Mouse (Mus musculus) myocyte (in vitro differentiated cells): ENCODE measurements around the gene Arl6ip5. TPM values are rescaled to one million over a fixed set of nuclear protein-coding genes. Genes with fewer than 3 reads are reported as not detected.

Experiments
- H3K27me3 ChIP-seq: one replicate; pipeline ENCODE4 v1.6.1; 2011; ENCODE audit not compliant: control insufficient read depth, insufficient read depth, insufficient read length
- H3K36me3 ChIP-seq: one replicate; pipeline ENCODE4 v1.6.1; 2011; ENCODE audit not compliant: control insufficient read depth, insufficient read depth
- H3K4me2 ChIP-seq: one replicate; pipeline ENCODE4 v1.6.1; 2011; ENCODE audit warnings: low read depth, control low read depth
- H3K4me3 ChIP-seq: one replicate; pipeline ENCODE4 v1.5.1; 2011; ENCODE audit warnings: mild to moderate bottlenecking, control low read depth, moderate library complexity
- H3K79me2 ChIP-seq: one replicate; pipeline ENCODE4 v1.6.1; 2011; ENCODE audit not compliant: control insufficient read depth, insufficient read depth
- H3ac ChIP-seq: one replicate; pipeline ENCODE4 v1.6.1; 2011; ENCODE audit not compliant: control insufficient read depth, insufficient read length
- CEBPB ChIP-seq: IDR thresholded peaks from 2 replicates; pipeline ENCODE4 v1.6.1; 2011; ENCODE audit warnings: mild to moderate bottlenecking, moderate library complexity; ENCODE audit not compliant: poor library complexity, insufficient read depth, severe bottlenecking
- E2F4 ChIP-seq: IDR thresholded peaks from one replicate; pipeline ENCODE4 v1.6.1; 2011; ENCODE audit warnings: mild to moderate bottlenecking, control low read depth, moderate library complexity; ENCODE audit not compliant: insufficient read depth
- MAX ChIP-seq: IDR thresholded peaks from one replicate; pipeline ENCODE4 v1.6.1; 2011; ENCODE audit warnings: low read depth, mild to moderate bottlenecking, control low read depth
- MYOD1 ChIP-seq, 3 experiments: IDR thresholded peaks; one replicate each; pipeline ENCODE4 v1.6.1; 2011; ENCODE audit warnings: control low read depth in 2 of 3, low read depth in 2 of 3, mild to moderate bottlenecking in 2 of 3, moderate library complexity in 1 of 3; ENCODE audit not compliant: insufficient read length in 2 of 3, control insufficient read depth in 1 of 3
- MYOG ChIP-seq, 3 experiments: IDR thresholded peaks; one replicate each; pipeline ENCODE4 v1.6.1; 2011; ENCODE audit warnings: control low read depth in 2 of 3, low read depth in 2 of 3, mild to moderate bottlenecking in 2 of 3; ENCODE audit not compliant: insufficient read length in 2 of 3, control insufficient read depth in 1 of 3, insufficient read depth in 1 of 3
- POLR2A ChIP-seq: IDR thresholded peaks from one replicate; pipeline ENCODE4 v1.6.1; 2011; ENCODE audit warnings: low read depth, mild to moderate bottlenecking, control low read depth, moderate library complexity; ENCODE audit not compliant: insufficient read length
- POLR2AphosphoS2 ChIP-seq: IDR thresholded peaks from one replicate; pipeline ENCODE4 v1.6.1; 2011; ENCODE audit warnings: low read depth, control low read depth; ENCODE audit not compliant: insufficient read length
- REST ChIP-seq: IDR thresholded peaks from one replicate; pipeline ENCODE4 v1.6.1; 2011; ENCODE audit warnings: mild to moderate bottlenecking, control low read depth, moderate library complexity; ENCODE audit not compliant: insufficient read depth, insufficient read length
- SRF ChIP-seq: IDR thresholded peaks from one replicate; pipeline ENCODE4 v1.6.1; 2011; ENCODE audit warnings: low read depth; ENCODE audit not compliant: control insufficient read depth, insufficient read length
- TCF12 ChIP-seq: IDR thresholded peaks from one replicate; pipeline ENCODE4 v1.6.1; 2011; ENCODE audit warnings: mild to moderate bottlenecking, control low read depth; ENCODE audit not compliant: poor library complexity, insufficient read depth, severe bottlenecking
- TCF3 ChIP-seq: IDR thresholded peaks from one replicate; pipeline ENCODE4 v1.6.1; 2011; ENCODE audit warnings: low read depth, control low read depth; ENCODE audit not compliant: insufficient read length
- USF1 ChIP-seq: IDR thresholded peaks from one replicate; pipeline ENCODE4 v1.6.1; 2011; ENCODE audit warnings: low read depth, mild to moderate bottlenecking, control low read depth, moderate library complexity
- polyA plus RNA-seq: library from polyadenylated mRNA; unstranded; fragments of >200 nt; fragmentation: generic; extraction: Trizol; gene quantifications from one replicate; pipeline ENCODE4 v1.2.1, GENCODE M21; 2012; ENCODE audit warnings: missing spikeins

Gene Arl6ip5
- polyA plus RNA-seq, 1 experiment, result 750 TPM

- Histone ChIP-seq H3K4me3 (no peak overlapping the region), H3K79me2 (peaks cover 2% of the 10 kb centered on the region), H3K4me2 (no peak overlapping the region), H3K36me3 (peaks cover 59% of the 10 kb centered on the region), H3ac (no peak overlapping the region), H3K27me3 (no peaks in the 10 kb centered on the region)
- TF ChIP-seq REST (no peak), MYOD1 (IDR thresholded peaks at IDR 0.05; ENCODE audit: control insufficient read depth in 1 of 3, insufficient read length in 2 of 3, low read depth in 2 of 3) (no peak), POLR2A (peak; percentile 24), CEBPB (no peak), SRF (no peak), MAX (no peak), USF1 (no peak), TCF12 (no peak), TCF3 (no peak), POLR2AphosphoS2 (peak; percentile 60)
Observed at GRCm38 (mm10) chr6:97234911-97235668, 24.6 kb downstream of the Arl6ip5 start.

- no peak overlapping the region for H3K4me2 ChIP-seq
- H3K79me2 ChIP-seq, result no peaks in the 10 kb centered on the region
- H3K36me3 ChIP-seq, result peaks cover 49% of the 10 kb centered on the region
- no peak for TF ChIP-seq POLR2AphosphoS2
- no peak for TF ChIP-seq MYOG (IDR thresholded peaks at IDR 0.05; ENCODE audit: control insufficient read depth in 1 of 3, insufficient read depth in 1 of 3, insufficient read length in 2 of 3, low read depth in 2 of 3)
- no peak for TF ChIP-seq USF1
- no peak for TF ChIP-seq SRF
- TF ChIP-seq MYOD1 (IDR thresholded peaks at IDR 0.05; ENCODE audit: control insufficient read depth in 1 of 3, insufficient read length in 2 of 3, low read depth in 2 of 3), result no peak
- no peak for TF ChIP-seq TCF12
- no peak for TF ChIP-seq MAX
- no peak for TF ChIP-seq CEBPB
- TF ChIP-seq POLR2A, result no peak
- TF ChIP-seq TCF3, result no peak
- TF ChIP-seq E2F4, result no peak
- TF ChIP-seq REST, result no peak
- H3K4me3 ChIP-seq, result no peak overlapping the region
- no peak overlapping the region for H3ac ChIP-seq
- H3K27me3 ChIP-seq, result no peaks in the 10 kb centered on the region
Observed at GRCm38 (mm10) chr6:97236088-97236487, 25.6 kb downstream of the Arl6ip5 start.

GRCm38 (mm10) chr6:97239360-97239759 lies 28.9 kb downstream of the Arl6ip5 start:
- no peaks in the 10 kb centered on the region for H3K27me3 ChIP-seq

GRCm38 (mm10) chr6:97240092-97240491 lies 29.6 kb downstream of the Arl6ip5 start:
- no peak for TF ChIP-seq CEBPB
- no peak for TF ChIP-seq E2F4
- peak; percentile 94 to 100 (median 99) for TF ChIP-seq MYOD1 (IDR thresholded peaks at IDR 0.05; ENCODE audit: control insufficient read depth in 1 of 3, insufficient read length in 2 of 3, low read depth in 2 of 3)
- peak; percentile 97 for TF ChIP-seq TCF12
- peak; percentile 89 for TF ChIP-seq TCF3
- TF ChIP-seq SRF, result no peak
- peak; percentile 63 to 98 (median 92) for TF ChIP-seq MYOG (IDR thresholded peaks at IDR 0.05; ENCODE audit: control insufficient read depth in 1 of 3, insufficient read depth in 1 of 3, insufficient read length in 2 of 3, low read depth in 2 of 3)
- TF ChIP-seq USF1, result no peak
- no peak for TF ChIP-seq REST
- no peak for TF ChIP-seq POLR2A
- peak; percentile 63 for TF ChIP-seq POLR2AphosphoS2
- TF ChIP-seq MAX, result no peak
- no peaks in the 10 kb centered on the region for H3K79me2 ChIP-seq

More at GRCm38 (mm10) chr6:97239360-97239759, 28.9 kb downstream of the Arl6ip5 start:
- Histone ChIP-seq H3K36me3 (peaks cover 20% of the 10 kb centered on the region), H3K79me2 (no peaks in the 10 kb centered on the region), H3K4me2 (no peak overlapping the region), H3ac (no peak overlapping the region), H3K4me3 (no peak overlapping the region)
- TF ChIP-seq SRF (no peak), E2F4 (no peak), MAX (no peak), POLR2AphosphoS2 (no peak), USF1 (no peak), MYOG (IDR thresholded peaks at IDR 0.05; ENCODE audit: control insufficient read depth in 1 of 3, insufficient read depth in 1 of 3, insufficient read length in 2 of 3, low read depth in 2 of 3) (no peak), MYOD1 (IDR thresholded peaks at IDR 0.05; ENCODE audit: control insufficient read depth in 1 of 3, insufficient read length in 2 of 3, low read depth in 2 of 3) (no peak), TCF12 (no peak), CEBPB (no peak), POLR2A (no peak), REST (no peak)

GRCm38 (mm10) chr6:97242522-97242921 lies 32.0 kb downstream of the Arl6ip5 start:
- Histone ChIP-seq H3K36me3 (peaks cover 9% of the 10 kb centered on the region), H3K27me3 (no peaks in the 10 kb centered on the region), H3K4me2 (no peak overlapping the region), H3ac (no peak overlapping the region), H3K79me2 (no peaks in the 10 kb centered on the region), H3K4me3 (no peak overlapping the region)
- TF ChIP-seq TCF12 (no peak), USF1 (no peak), E2F4 (no peak), MYOD1 (IDR thresholded peaks at IDR 0.05; ENCODE audit: control insufficient read depth in 1 of 3, insufficient read length in 2 of 3, low read depth in 2 of 3) (no peak), MAX (no peak), REST (no peak), SRF (no peak), MYOG (IDR thresholded peaks at IDR 0.05; ENCODE audit: control insufficient read depth in 1 of 3, insufficient read depth in 1 of 3, insufficient read length in 2 of 3, low read depth in 2 of 3) (no peak), TCF3 (no peak), POLR2A (no peak), CEBPB (no peak), POLR2AphosphoS2 (no peak)

More at GRCm38 (mm10) chr6:97240092-97240491, 29.6 kb downstream of the Arl6ip5 start:
- H3K4me2 ChIP-seq, result no peak overlapping the region
- no peaks in the 10 kb centered on the region for H3K27me3 ChIP-seq
- H3ac ChIP-seq, result no peak overlapping the region
- peaks cover 13% of the 10 kb centered on the region for H3K36me3 ChIP-seq
- H3K4me3 ChIP-seq, result no peak overlapping the region
